ENCODE assay signal across 10 mouse cellular contexts in genomic region chr2:32692496-32692895, GRCm38 (mm10). TPM values are rescaled to one million over a fixed set of nuclear protein-coding genes. Genes with fewer than 3 reads are reported as not detected.
DNase-seq lines count a peak whose midpoint lies in the region; ATAC-seq lines count a peak whose summit lies in the region.
"Had no signal": no experiment of that assay in that cellular context is flagged by ENCODE, and none has a peak within 500 bp of the region (broad histone marks: within the 10 kb centered on the region; RNA-seq: fewer than 3 reads in every experiment).

No protein-coding gene starts in this region.

- peaks cover 40% of the 10 kb centered on the region for H3K4me1 ChIP-seq in heart, embryonic 10.5 days
- peaks cover 46% of the 10 kb centered on the region for H3K4me1 ChIP-seq in megakaryocyte, embryonic 14.5 days
- peaks cover 31% of the 10 kb centered on the region for H3K4me1 ChIP-seq in limb, embryonic 10.5 days
- peaks cover 21% of the 10 kb centered on the region for H3K4me1 ChIP-seq in stomach, embryonic 16.5 days (ENCODE audit: control insufficient read depth, insufficient read depth, low read length)

- 0 out of 2 replicates have a peak overlapping the region, but pooled peaks have one; percentile 7 for H3K9ac ChIP-seq in stomach, embryonic 16.5 days (ENCODE audit: low read length)

- peak overlapping the region; percentile 89; the same call in 1 of the 2 replicates for H3K4me3 ChIP-seq in heart, embryonic 10.5 days
- H3K4me3 ChIP-seq in megakaryocyte, embryonic 14.5 days (replicated peaks) = peak overlapping the region; percentile 38
- H3K4me3 ChIP-seq in limb, embryonic 10.5 days = 0 out of 2 replicates have a peak overlapping the region, but pooled peaks have one; percentile 92
- peak overlapping the region; percentile 85; the same call in 1 of the 2 replicates for H3K4me3 ChIP-seq in stomach, embryonic 16.5 days (replicated peaks; ENCODE audit: low read length)

- no peaks in the 10 kb centered on the region for H3K9me3 ChIP-seq in heart, embryonic 10.5 days
- no peaks in the 10 kb centered on the region for H3K9me3 ChIP-seq in megakaryocyte, embryonic 14.5 days
- H3K9me3 ChIP-seq in limb, embryonic 10.5 days (replicated peaks) = no peaks in the 10 kb centered on the region
- no peaks in the 10 kb centered on the region for H3K9me3 ChIP-seq in stomach, embryonic 16.5 days (replicated peaks; ENCODE audit: control insufficient read depth, low read length)

- H3K4me2 ChIP-seq in stomach, embryonic 16.5 days (ENCODE audit: low read depth, low read length) = peak overlapping the region; percentile 93

- ATAC-seq in megakaryocyte, adult 5-6 weeks (ENCODE audit: poor library complexity, severe bottlenecking) = no peak
- ATAC-seq in stomach, embryonic 16.5 days (ENCODE audit: insufficient read depth, low FRiP score) = no peak

- no peak overlapping the region for H3K27ac ChIP-seq in heart, embryonic 10.5 days
- no peak overlapping the region for H3K27ac ChIP-seq in limb, embryonic 10.5 days
- no peak overlapping the region for H3K27ac ChIP-seq in stomach, embryonic 16.5 days (ENCODE audit: low read length)
- H3K27ac ChIP-seq: left cerebral cortex, adult 2 months had no signal

- WGBS in heart, embryonic 10.5 days = 94% methylated on average over 14 of the region's 14 CpGs
- 97% methylated on average over 14 of the region's 14 CpGs for whole genome bisulfite sequencing in limb, embryonic 10.5 days
- WGBS in stomach, embryonic 16.5 days = 93% methylated on average over 14 of the region's 14 CpGs

- no peaks in the 10 kb centered on the region for H3K27me3 ChIP-seq in heart, embryonic 10.5 days (ENCODE audit: insufficient read depth, poor library complexity, severe bottlenecking)
- H3K27me3 ChIP-seq in megakaryocyte, embryonic 14.5 days (replicated peaks) = no peaks in the 10 kb centered on the region
- H3K27me3 ChIP-seq in limb, embryonic 10.5 days (ENCODE audit: low read depth, poor library complexity, severe bottlenecking) = no peaks in the 10 kb centered on the region
- H3K27me3 ChIP-seq in stomach, embryonic 16.5 days (ENCODE audit: control insufficient read depth, insufficient read depth, low read length) = no peaks in the 10 kb centered on the region

- DNase-seq in heart, embryonic 10.5 days (ENCODE audit: low spot score) = no peak
- DNase-seq in heart, adult 18-20 months = no peak
- no peak for DNase-seq in limb, embryonic 10.5 days (ENCODE audit: low spot score)
- DNase-seq in adipocyte (ENCODE audit: low spot score) = no peak
- no peak for DNase-seq in layer of hippocampus, adult 11-12 months (ENCODE audit: low spot score)

- peaks cover 24% of the 10 kb centered on the region for H3K36me3 ChIP-seq in heart, embryonic 10.5 days
- H3K36me3 ChIP-seq in megakaryocyte, embryonic 14.5 days (replicated peaks; ENCODE audit: low read length) = peaks cover 26% of the 10 kb centered on the region
- H3K36me3 ChIP-seq in limb, embryonic 10.5 days = peaks cover 28% of the 10 kb centered on the region
- no peaks in the 10 kb centered on the region for H3K36me3 ChIP-seq in stomach, embryonic 16.5 days (ENCODE audit: control insufficient read depth, insufficient read depth, low read length)

RNA-seq across cellular contexts. Expression of gene Fpgs, which starts 11.4 kb away (rescaled TPM):
- polyA plus RNA-seq in heart, embryonic 10.5 days (2016; fragmentation: Nextera tagmentation; extraction: Ambion mirVana) = 24.7 and 34.8 TPM in 2 replicates
- total RNA-seq in heart, adult 18-20 months (2021) = 1 to 10 TPM; 4.4 to 5.0 TPM
- polyA plus RNA-seq in megakaryocyte, embryonic 14.5 days (2012; ENCODE audit: insufficient read depth, low replicate concordance) = 39.7 and 57.5 TPM in 2 replicates
- total RNA-seq in megakaryocyte, adult 5-6 weeks (2015) = 0.91 and 4.6 TPM in 2 replicates
- total RNA-seq in megakaryocyte, adult 5-6 weeks (2017) = 2.6 and 3.0 TPM in 2 replicates
- polyA plus RNA-seq in limb, embryonic 10.5 days (2016; fragmentation: Nextera tagmentation; extraction: Ambion mirVana) = 31.6 and 35.4 TPM in 2 replicates
- polyA plus RNA-seq in stomach, embryonic 16.5 days (2015; fragmentation: Nextera tagmentation; extraction: Ambion mirVana) = 28.3 and 30.6 TPM in 2 replicates

RNA-seq across cellular contexts. Expression of gene Cdk9, which starts 20.4 kb away (rescaled TPM):
- 89.1 and 115 TPM in 2 replicates for polyA plus RNA-seq in heart, embryonic 10.5 days (2016; fragmentation: Nextera tagmentation; extraction: Ambion mirVana)
- total RNA-seq in heart, adult 18-20 months (2021) = 10 to 100 TPM; 22.4 to 24.1 TPM
- 148 and 403 TPM in 2 replicates for polyA plus RNA-seq in megakaryocyte, embryonic 14.5 days (2012; ENCODE audit: insufficient read depth, low replicate concordance)
- 82.1 and 84.4 TPM in 2 replicates for total RNA-seq in megakaryocyte, adult 5-6 weeks (2015)
- 73.9 and 79.2 TPM in 2 replicates for total RNA-seq in megakaryocyte, adult 5-6 weeks (2017)
- polyA plus RNA-seq in limb, embryonic 10.5 days (2016; fragmentation: Nextera tagmentation; extraction: Ambion mirVana) = 156 and 160 TPM in 2 replicates
- 71.9 and 82.7 TPM in 2 replicates for polyA plus RNA-seq in stomach, embryonic 16.5 days (2015; fragmentation: Nextera tagmentation; extraction: Ambion mirVana)

RNA-seq across cellular contexts. Expression of gene Sh2d3c, which starts 28.4 kb away (rescaled TPM):
- polyA plus RNA-seq in heart, embryonic 10.5 days (2016; fragmentation: Nextera tagmentation; extraction: Ambion mirVana) = 34.8 and 35.4 TPM in 2 replicates
- total RNA-seq in heart, adult 18-20 months (2021) = 10 to 100 TPM; 23.1 to 30.8 TPM
- 13.4 and 21.1 TPM in 2 replicates for polyA plus RNA-seq in megakaryocyte, embryonic 14.5 days (2012; ENCODE audit: insufficient read depth, low replicate concordance)
- total RNA-seq in megakaryocyte, adult 5-6 weeks (2015) = 49.8 and 56.2 TPM in 2 replicates
- total RNA-seq in megakaryocyte, adult 5-6 weeks (2017) = 30.1 and 38.2 TPM in 2 replicates
- polyA plus RNA-seq in limb, embryonic 10.5 days (2016; fragmentation: Nextera tagmentation; extraction: Ambion mirVana) = 16.2 and 20.9 TPM in 2 replicates
- polyA plus RNA-seq in stomach, embryonic 16.5 days (2015; fragmentation: Nextera tagmentation; extraction: Ambion mirVana) = 26.8 and 27.4 TPM in 2 replicates

RNA-seq across cellular contexts. Expression of gene Eng, which starts 46.1 kb away (rescaled TPM):
- 87.1 and 149 TPM in 2 replicates for polyA plus RNA-seq in heart, embryonic 10.5 days (2016; fragmentation: Nextera tagmentation; extraction: Ambion mirVana)
- 100 to 1,000 TPM in 1 of 2 experiments, 10 to 100 TPM in 1; 95.1 to 106 TPM for total RNA-seq in heart, adult 18-20 months (2021)
- polyA plus RNA-seq in megakaryocyte, embryonic 14.5 days (2012; ENCODE audit: insufficient read depth, low replicate concordance) = 90.6 and 227 TPM in 2 replicates
- total RNA-seq in megakaryocyte, adult 5-6 weeks (2015) = 6.3 and 7.9 TPM in 2 replicates
- total RNA-seq in megakaryocyte, adult 5-6 weeks (2017) = 2.0 and 2.2 TPM in 2 replicates
- 27.9 and 28.5 TPM in 2 replicates for polyA plus RNA-seq in limb, embryonic 10.5 days (2016; fragmentation: Nextera tagmentation; extraction: Ambion mirVana)
- 63.6 and 64.5 TPM in 2 replicates for polyA plus RNA-seq in stomach, embryonic 16.5 days (2015; fragmentation: Nextera tagmentation; extraction: Ambion mirVana)

RNA-seq across cellular contexts. Expression of gene 6330409D20Rik, which starts 48.3 kb away (rescaled TPM):
- polyA plus RNA-seq in heart, embryonic 10.5 days (2016; fragmentation: Nextera tagmentation; extraction: Ambion mirVana) = 0.28 TPM in 1 of 2 replicates, not detected in the other
- not detected for total RNA-seq in heart, adult 18-20 months (2021)
- 3.0 TPM in 1 of 2 replicates, not detected in the other for polyA plus RNA-seq in megakaryocyte, embryonic 14.5 days (2012; ENCODE audit: insufficient read depth, low replicate concordance)
- not detected in 2 replicates for total RNA-seq in megakaryocyte, adult 5-6 weeks (2015)
- not detected in 2 replicates for total RNA-seq in megakaryocyte, adult 5-6 weeks (2017)
- polyA plus RNA-seq in limb, embryonic 10.5 days (2016; fragmentation: Nextera tagmentation; extraction: Ambion mirVana) = 0.14 TPM in 1 of 2 replicates, not detected in the other
- polyA plus RNA-seq in stomach, embryonic 16.5 days (2015; fragmentation: Nextera tagmentation; extraction: Ambion mirVana) = 0.20 and 0.28 TPM in 2 replicates
- polyA plus RNA-seq: small intestine, adult 2 months had no signal

Comparison
In these comparisons a context has a peak if more than half of its experiments do, and no peak if none do; other contexts are left out.
1. H3K4me3 ChIP-seq: peak in every context shown above with its lines; median percentile 92 in limb, embryonic 10.5 days; 89 in heart, embryonic 10.5 days; 85 in stomach, embryonic 16.5 days; 38 in megakaryocyte, embryonic 14.5 days.